8 mouse cellular contexts compared by ENCODE assay signal in genomic region chr2:128312659-128313581, GRCm38 (mm10).
DNase-seq lines count a peak whose midpoint lies in the region; ATAC-seq and TF ChIP-seq lines count a peak whose summit lies in the region.

No protein-coding gene starts in this region.

- ATAC-seq in lung, embryonic 16.5 days (ENCODE audit: low read depth): peak; percentile 66
- ATAC-seq in stomach, postnatal 0 days (ENCODE audit: low FRiP score, low TSS enrichment): no peak

- WGBS in lung, embryonic 16.5 days: 53% methylated on average over 12 of the region's 12 CpGs
- 44% methylated on average over 12 of the region's 12 CpGs for WGBS in limb, embryonic 10.5 days
- WGBS in stomach, postnatal 0 days: 58% methylated on average over 12 of the region's 12 CpGs

- H3K4me1 ChIP-seq in lung, embryonic 16.5 days (replicated peaks; ENCODE audit: control insufficient read depth, insufficient read depth, low read length): peaks cover 28% of the 10 kb centered on the region
- H3K4me1 ChIP-seq in limb, embryonic 10.5 days: peaks cover 33% of the 10 kb centered on the region
- H3K4me1 ChIP-seq in stomach, postnatal 0 days (replicated peaks; ENCODE audit: control insufficient read depth, insufficient read depth): 0 out of 2 replicates have a peak, but pooled peaks cover 6% of the 10 kb centered on the region

- H3K9me3 ChIP-seq in lung, embryonic 16.5 days (ENCODE audit: control insufficient read depth, low read length): no peaks in the 10 kb centered on the region
- H3K9me3 ChIP-seq in limb, embryonic 10.5 days (replicated peaks): no peaks in the 10 kb centered on the region
- no peaks in the 10 kb centered on the region for H3K9me3 ChIP-seq in stomach, postnatal 0 days (ENCODE audit: control insufficient read depth, low read length)

- intact Hi-C loops in gastrocnemius, postnatal 36 days (cut with DNase I): no loop called here

- DNase-seq in lung, adult 18-20 months: no peak
- peak; percentile 29 to 31 for DNase-seq in gastrocnemius, postnatal 36 days
- DNase-seq in limb, embryonic 10.5 days (ENCODE audit: low spot score): peak; percentile 41
- DNase-seq in stomach, postnatal 0 days (ENCODE audit: low spot score): no peak
- no peak for DNase-seq in right cerebral cortex, adult 18-20 months
- DNase-seq in ovary, postnatal 10 days (ENCODE audit: low spot score): no peak
- no peak for DNase-seq in urinary bladder, adult 2 months (ENCODE audit: low spot score)

- H3K36me3 ChIP-seq in lung, embryonic 16.5 days (ENCODE audit: control insufficient read depth, insufficient read depth, low read length): no peaks in the 10 kb centered on the region
- no peaks in the 10 kb centered on the region for H3K36me3 ChIP-seq in limb, embryonic 10.5 days
- no peaks in the 10 kb centered on the region for H3K36me3 ChIP-seq in stomach, postnatal 0 days (ENCODE audit: control insufficient read depth, insufficient read depth, low read length)

- H3K4me2 ChIP-seq in lung, embryonic 16.5 days (ENCODE audit: low read depth, low read length): peak overlapping the region; percentile 37
- peak overlapping the region; percentile 50 for H3K4me2 ChIP-seq in stomach, postnatal 0 days (replicated peaks; ENCODE audit: low read depth)

- H3K27ac ChIP-seq in lung, embryonic 16.5 days (ENCODE audit: low read length): no peak overlapping the region
- H3K27ac ChIP-seq in limb, embryonic 10.5 days: peak overlapping the region; percentile 59
- no peak overlapping the region for H3K27ac ChIP-seq in stomach, postnatal 0 days (replicated peaks)

- no peak overlapping the region for H3K4me3 ChIP-seq in lung, embryonic 16.5 days (ENCODE audit: low read length)
- peak overlapping the region; percentile 38 for H3K4me3 ChIP-seq in limb, embryonic 10.5 days
- no peak overlapping the region for H3K4me3 ChIP-seq in stomach, postnatal 0 days (ENCODE audit: low read depth, low read length)

- TF ChIP-seq CTCF in stomach, postnatal 0 days (IDR thresholded peaks at IDR 0.05; ENCODE audit: low read depth): no peak

- no peak for TF ChIP-seq EP300 in stomach, postnatal 0 days (optimal IDR thresholded peaks at IDR 0.05)

- no peak overlapping the region for H3K9ac ChIP-seq in lung, embryonic 16.5 days (ENCODE audit: low read length)
- no peak overlapping the region for H3K9ac ChIP-seq in stomach, postnatal 0 days (ENCODE audit: low read length)

- H3K27me3 ChIP-seq in lung, embryonic 16.5 days (ENCODE audit: control insufficient read depth, insufficient read depth, low read depth, low read length): no peaks in the 10 kb centered on the region
- peaks cover 13% of the 10 kb centered on the region for H3K27me3 ChIP-seq in limb, embryonic 10.5 days (ENCODE audit: low read depth, poor library complexity, severe bottlenecking)
- no peaks in the 10 kb centered on the region for H3K27me3 ChIP-seq in stomach, postnatal 0 days (ENCODE audit: control insufficient read depth, insufficient read depth, low read length)

Comparison
In these comparisons a context has a peak if more than half of its experiments do, and no peak if none do; other contexts are left out.
1. DNase-seq: peak in gastrocnemius, postnatal 36 days (2 of 2) and limb, embryonic 10.5 days (single experiment); none in lung, adult 18-20 months (0 of 2), stomach, postnatal 0 days (single experiment), right cerebral cortex, adult 18-20 months (single experiment), ovary, postnatal 10 days (single experiment) and urinary bladder, adult 2 months (single experiment).